10 mouse cellular contexts compared by ENCODE assay signal in genomic region chr1:162615511-162615910, GRCm38 (mm10). TPM values are rescaled to one million over a fixed set of nuclear protein-coding genes. Genes with fewer than 3 reads are reported as not detected.
DNase-seq lines count a peak whose midpoint lies in the region; ATAC-seq lines count a peak whose summit lies in the region.
"Had no signal": no experiment of that assay in that cellular context is flagged by ENCODE, and none has a peak within 500 bp of the region (broad histone marks: within the 10 kb centered on the region; RNA-seq: fewer than 3 reads in every experiment).

No protein-coding gene starts in this region.

- peak; percentile 48 for DNase-seq in heart, adult 11 months
- DNase-seq in heart, adult 18-20 months = no peak
- DNase-seq in A20 (ENCODE audit: low read depth, low spot score) (peak; percentile 20), adipocyte (ENCODE audit: low spot score) (peak; percentile 51), MN1 (ENCODE audit: low spot score) (no peak)
- no peak for DNase-seq in lung, postnatal 36 days

- no peaks in the 10 kb centered on the region for H3K36me3 ChIP-seq in midbrain, embryonic 12.5 days
- H3K36me3 ChIP-seq: kidney, embryonic 15.5 days; lung, embryonic 15.5 days had no signal

- H3K27me3 ChIP-seq in midbrain, embryonic 12.5 days = no peaks in the 10 kb centered on the region
- H3K27me3 ChIP-seq: kidney, embryonic 15.5 days; lung, embryonic 15.5 days had no signal

- H3K4me1 ChIP-seq in midbrain, embryonic 12.5 days = no peaks in the 10 kb centered on the region
- H3K4me1 ChIP-seq: kidney, embryonic 15.5 days; lung, embryonic 15.5 days had no signal

- no peaks in the 10 kb centered on the region for H3K9me3 ChIP-seq in midbrain, embryonic 12.5 days
- H3K9me3 ChIP-seq: kidney, embryonic 15.5 days; lung, embryonic 15.5 days had no signal

- peak; percentile 60 for ATAC-seq in midbrain, embryonic 12.5 days (ENCODE audit: low FRiP score, low read depth)
- ATAC-seq in erythroid progenitor cell, adult 5-6 weeks (replicated peaks; ENCODE audit: low FRiP score, poor library complexity, severe bottlenecking) = no peak

- H3K4me2 ChIP-seq in midbrain, embryonic 12.5 days (replicated peaks) = no peak overlapping the region
- H3K4me2 ChIP-seq: kidney, embryonic 15.5 days; lung, embryonic 15.5 days had no signal

- H3K27ac ChIP-seq in midbrain, embryonic 12.5 days (replicated peaks) = no peak overlapping the region
- H3K27ac ChIP-seq: kidney, embryonic 15.5 days; lung, embryonic 15.5 days had no signal

- H3K9ac ChIP-seq in midbrain, embryonic 12.5 days (replicated peaks) = no peak overlapping the region
- H3K9ac ChIP-seq: kidney, embryonic 15.5 days; lung, embryonic 15.5 days had no signal

- 74% methylated on average over 1 of the region's 1 CpGs for WGBS in midbrain, embryonic 12.5 days

- no peak overlapping the region for H3K4me3 ChIP-seq in midbrain, embryonic 12.5 days
- H3K4me3 ChIP-seq: kidney, embryonic 15.5 days; lung, embryonic 15.5 days had no signal

RNA-seq across cellular contexts. Expression of gene Myoc, which starts 23.4 kb away (rescaled TPM):
- 1 to 10 TPM; 2.9 to 3.9 TPM for total RNA-seq in heart, adult 18-20 months (2021)
- polyA plus RNA-seq in midbrain, embryonic 12.5 days (2016; fragmentation: Nextera tagmentation; extraction: Ambion mirVana) = not detected in 2 replicates
- not detected in 2 replicates for total RNA-seq in erythroid progenitor cell, adult 5-6 weeks (2015; ENCODE audit: low replicate concordance)
- total RNA-seq in erythroid progenitor cell, adult 5-6 weeks (2017; ENCODE audit: low replicate concordance) = not detected in 2 replicates
- polyA plus RNA-seq: lung, embryonic 15.5 days had no signal

RNA-seq across cellular contexts. Expression of gene Myocos, which starts 42.5 kb away (rescaled TPM):
- not detected for total RNA-seq in heart, adult 18-20 months (2021)
- not detected in 2 replicates for polyA plus RNA-seq in midbrain, embryonic 12.5 days (2016; fragmentation: Nextera tagmentation; extraction: Ambion mirVana)
- not detected in 2 replicates for total RNA-seq in erythroid progenitor cell, adult 5-6 weeks (2015; ENCODE audit: low replicate concordance)
- not detected in 2 replicates for total RNA-seq in erythroid progenitor cell, adult 5-6 weeks (2017; ENCODE audit: low replicate concordance)
- polyA plus RNA-seq: kidney, embryonic 15.5 days; lung, embryonic 15.5 days had no signal

RNA-seq across cellular contexts. Expression of gene Vamp4, which starts 45.2 kb away (rescaled TPM):
- 10 to 100 TPM; 19.4 to 24.3 TPM for total RNA-seq in heart, adult 18-20 months (2021)
- polyA plus RNA-seq in midbrain, embryonic 12.5 days (2016; fragmentation: Nextera tagmentation; extraction: Ambion mirVana) = 66.0 and 68.8 TPM in 2 replicates
- 16.8 and 17.3 TPM in 2 replicates for total RNA-seq in erythroid progenitor cell, adult 5-6 weeks (2015; ENCODE audit: low replicate concordance)
- total RNA-seq in erythroid progenitor cell, adult 5-6 weeks (2017; ENCODE audit: low replicate concordance) = 0.15 and 9.0 TPM in 2 replicates

Comparison
In these comparisons a context has a peak if more than half of its experiments do, and no peak if none do; other contexts are left out.
1. DNase-seq: peak in heart, adult 11 months (single experiment), A20 (single experiment) and adipocyte (single experiment); none in heart, adult 18-20 months (0 of 2), MN1 (single experiment) and lung, postnatal 36 days (single experiment).